Mouse (Mus musculus) spleen, postnatal 36 days (tissue): ENCODE measurements at regions not wholly inside any gene's neighbourhood (a gene's known extent, or its start where the extent isn't known, plus 50 kb on each side); places are given as distances from the start of the nearest gene placed in this dataset.

Experiments used
- DNase-seq, 2 experiments: peaks; one replicate each; pipeline ENCODE4 v3.0.0; 2022; ENCODE audit warnings: low spot score in 2 of 2, mixed read lengths in 1 of 2

DNA sequence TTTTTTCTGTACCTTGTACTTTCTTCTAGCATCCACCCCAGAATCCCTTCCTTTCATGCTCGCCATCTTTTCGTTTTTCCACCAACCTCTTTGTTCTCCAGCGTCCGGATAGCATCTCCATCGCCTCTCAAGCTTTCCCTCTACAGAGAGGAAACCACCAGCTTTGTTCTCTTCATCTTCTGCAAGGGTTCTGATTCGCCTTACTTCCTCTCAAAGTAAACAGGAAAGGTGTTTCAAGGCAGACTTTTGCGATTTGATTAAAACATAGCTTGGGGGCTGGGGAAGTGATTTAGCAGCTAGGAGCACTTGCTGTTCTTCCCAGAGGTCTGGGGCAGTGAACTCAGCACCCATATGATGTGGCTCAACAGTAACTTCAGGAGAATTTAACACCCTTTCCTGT is 71.4 kb downstream of the Emp1 start:
- DNase-seq = no peak

DNA sequence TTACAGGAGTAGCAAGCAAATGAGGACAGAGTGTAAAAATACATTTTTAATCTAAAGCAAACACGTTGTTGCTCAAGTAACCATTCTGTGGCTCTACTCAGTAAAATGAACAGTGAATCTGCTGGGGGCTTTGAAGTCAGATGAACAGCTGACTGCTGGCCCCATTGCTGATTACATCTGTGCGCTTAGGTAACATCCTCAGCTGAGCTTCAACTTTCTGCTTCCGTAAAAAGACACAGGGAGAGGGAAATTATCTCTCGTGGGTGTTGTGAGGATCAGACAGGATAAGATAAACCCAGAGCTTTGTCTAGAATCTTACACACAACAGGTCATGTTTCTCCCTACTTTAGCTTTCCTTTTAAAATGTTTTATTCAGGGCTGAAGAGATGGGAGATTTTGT is 74.0 kb downstream of the Emp1 start:
- no peak for DNase-seq

DNA sequence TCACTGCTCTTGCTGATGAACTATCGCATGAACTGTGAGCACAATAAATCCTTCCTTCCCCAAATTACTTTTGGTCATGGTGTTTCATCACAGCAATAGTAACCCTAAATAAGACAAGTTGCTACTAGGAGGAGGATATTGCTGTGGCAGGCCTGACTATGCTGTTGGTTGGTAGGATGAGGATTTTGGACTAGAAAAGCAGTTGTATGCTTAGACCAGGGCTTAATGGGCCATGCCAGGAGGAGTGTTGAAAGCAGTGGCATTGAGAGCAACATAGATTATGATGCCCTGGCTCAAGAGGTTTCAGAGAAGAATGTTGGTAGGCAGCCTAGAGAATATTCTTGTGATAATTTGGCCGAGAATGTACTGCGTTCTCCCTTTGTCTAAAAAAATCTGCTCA is 75.9 kb downstream of the Emp1 start:
- DNase-seq = no peak

- no peak for DNase-seq
Measured at GRCm38 (mm10) chr6:135441126-135441871, 79.0 kb downstream of the Emp1 start.

GRCm38 (mm10) chr6:135444661-135445060 is 82.3 kb downstream of the Emp1 start:
- peak; percentile 13 to 18 for DNase-seq

GRCm38 (mm10) chr6:135445070-135445469 is 82.7 kb downstream of the Emp1 start:
- DNase-seq = no peak

GRCm38 (mm10) chr6:135447801-135448200 is 85.5 kb downstream of the Emp1 start:
- DNase-seq = no peak

DNA sequence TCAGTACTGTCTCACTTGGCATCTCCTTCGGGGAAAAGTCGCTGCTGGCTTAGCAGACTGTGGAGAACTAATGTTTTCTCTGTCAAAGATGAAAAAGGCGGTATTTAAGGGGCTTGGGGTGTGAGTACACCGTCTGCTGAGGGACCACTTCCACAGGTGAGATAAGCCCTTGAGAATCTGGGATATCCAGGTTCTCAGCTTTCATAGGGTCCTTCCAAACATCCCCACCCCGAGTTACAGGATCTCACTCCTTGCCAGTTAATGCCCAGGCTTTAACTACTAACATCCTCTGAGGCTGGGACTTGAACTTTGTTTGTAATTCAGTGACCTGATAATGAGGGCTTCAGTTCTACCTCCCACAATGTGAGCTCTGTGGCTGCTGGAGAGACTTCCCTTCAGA is 86.9 kb downstream of the Emp1 start:
- DNase-seq = no peak

- DNase-seq = no peak
Measured at GRCm38 (mm10) chr6:135450573-135450972, 88.2 kb downstream of the Emp1 start.

DNA sequence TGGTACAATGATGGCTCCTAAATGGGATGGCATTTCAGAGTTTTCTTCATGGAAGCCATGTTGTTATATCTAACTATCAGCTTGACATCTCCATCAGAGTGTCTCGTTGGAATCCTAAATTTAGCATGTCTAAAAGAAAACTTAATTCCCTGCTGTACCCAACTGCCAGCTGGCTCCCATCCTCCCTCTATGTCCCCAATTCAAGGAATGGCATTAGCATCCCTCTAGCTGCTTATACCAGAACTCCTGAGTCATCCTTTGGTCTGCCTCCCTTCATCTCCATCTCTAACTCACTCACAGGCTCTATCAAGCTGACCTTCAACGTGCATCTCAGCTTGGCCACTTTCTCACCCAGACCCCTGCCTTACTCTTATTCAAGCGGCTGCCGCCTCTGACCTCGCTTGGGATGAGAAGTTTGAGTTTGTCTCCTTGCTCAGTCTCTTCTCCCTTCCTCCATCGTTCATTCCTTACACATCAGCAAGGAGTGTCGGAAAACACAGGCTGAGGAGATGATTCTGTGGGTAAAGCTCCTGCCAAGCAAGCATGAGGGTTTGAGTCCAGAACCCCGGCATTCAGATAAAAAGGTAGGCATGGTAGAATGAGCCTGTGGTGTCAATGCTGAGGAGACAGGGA is 88.9 kb downstream of the Emp1 start:
- DNase-seq = no peak

- no peak for DNase-seq
Measured at GRCm38 (mm10) chr6:135453041-135453440, 90.7 kb downstream of the Emp1 start.

DNA sequence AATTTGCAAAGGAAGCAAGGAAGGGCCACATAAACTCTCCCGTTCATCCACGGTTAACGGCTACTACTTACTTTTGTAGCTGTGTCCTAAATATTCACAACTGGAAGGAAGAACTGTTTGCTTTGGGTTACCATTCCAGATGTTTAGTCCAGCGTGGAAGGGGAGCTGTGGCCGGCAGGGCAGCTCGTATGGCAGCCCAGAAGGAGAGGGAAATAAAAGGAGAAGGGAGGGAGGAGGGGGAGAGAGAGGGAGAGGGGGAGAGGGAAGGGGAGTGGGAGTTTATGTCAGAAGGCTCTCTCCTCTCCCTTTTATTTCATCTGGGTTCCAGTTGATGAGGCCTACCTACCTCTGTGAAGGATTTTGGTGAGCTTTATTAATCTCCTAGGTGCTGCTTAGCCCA is 110.2 kb downstream of the Emp1 start:
- DNase-seq = no peak

GRCm38 (mm10) chr6:135473146-135473545 is 110.8 kb downstream of the Emp1 start:
- DNase-seq = no peak

DNA sequence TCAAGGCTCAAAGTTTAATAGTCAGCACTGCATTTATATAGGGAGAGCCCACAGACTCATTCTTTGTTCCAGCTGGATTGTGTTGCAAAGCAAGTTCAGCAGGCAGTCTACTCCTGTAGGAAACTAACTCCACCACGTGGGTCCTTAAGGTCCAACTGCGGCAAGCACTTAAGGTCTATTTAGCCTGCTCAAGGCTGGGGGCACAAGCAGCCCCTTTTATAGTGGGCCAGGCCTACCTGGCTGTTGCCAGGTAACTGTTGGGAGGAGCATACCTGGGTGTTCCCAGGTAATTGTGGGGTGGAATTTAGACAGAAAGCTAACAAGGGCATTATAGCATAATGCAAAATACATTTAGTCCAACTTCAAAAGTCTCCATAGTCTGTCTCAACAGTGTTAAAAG is 126.5 kb downstream of the Emp1 start:
- DNase-seq = no peak

DNA sequence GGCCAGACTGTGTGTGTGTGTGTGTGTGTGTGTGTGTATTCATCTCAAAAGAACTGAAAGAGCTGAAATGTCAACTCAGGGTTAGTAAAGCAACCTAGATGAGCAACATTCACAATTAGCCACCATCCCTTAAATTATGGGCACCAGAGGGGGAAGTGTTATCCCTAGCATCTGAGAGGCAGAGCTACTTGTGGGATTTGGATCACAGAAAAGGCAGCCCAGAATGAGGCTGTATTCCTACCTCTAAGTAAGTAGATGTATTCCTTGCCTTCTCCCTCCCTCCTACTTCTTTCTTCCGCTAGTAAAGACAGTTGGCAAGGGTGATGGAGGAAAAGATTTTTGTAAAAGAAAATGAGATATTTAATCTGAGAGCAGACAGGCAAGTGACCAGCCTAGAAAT is 131.6 kb downstream of the Emp1 start:
- no peak for DNase-seq

- DNase-seq = no peak
Measured at GRCm38 (mm10) chr6:135495841-135496240, 133.5 kb downstream of the Emp1 start.

- no peak for DNase-seq
Measured at GRCm38 (mm10) chr6:135498592-135498991, 136.2 kb downstream of the Emp1 start.

- no peak for DNase-seq
Measured at GRCm38 (mm10) chr6:135500381-135500780, 138.0 kb downstream of the Emp1 start.

DNA sequence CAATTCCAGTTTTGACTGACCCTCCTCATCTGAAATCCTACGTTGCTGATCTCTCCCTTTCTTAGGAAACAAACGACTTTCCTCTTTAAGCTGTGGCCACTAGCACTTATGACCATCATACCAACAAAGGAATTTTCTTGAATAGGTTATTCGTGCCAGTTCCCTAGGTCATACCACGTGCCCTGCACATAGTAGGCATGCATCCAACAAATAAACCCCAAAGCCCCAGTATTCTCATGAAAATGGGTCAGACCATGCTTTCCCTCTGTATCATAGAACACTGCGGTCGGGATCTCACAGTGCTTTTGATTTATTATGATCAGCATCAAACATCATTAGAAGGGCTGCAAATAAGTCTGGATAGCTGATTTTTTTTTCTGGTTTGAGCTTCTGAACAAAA is 139.4 kb downstream of the Emp1 start:
- no peak for DNase-seq

- no peak for DNase-seq
Measured at GRCm38 (mm10) chr6:135502405-135502804, 140.1 kb downstream of the Emp1 start.

DNA sequence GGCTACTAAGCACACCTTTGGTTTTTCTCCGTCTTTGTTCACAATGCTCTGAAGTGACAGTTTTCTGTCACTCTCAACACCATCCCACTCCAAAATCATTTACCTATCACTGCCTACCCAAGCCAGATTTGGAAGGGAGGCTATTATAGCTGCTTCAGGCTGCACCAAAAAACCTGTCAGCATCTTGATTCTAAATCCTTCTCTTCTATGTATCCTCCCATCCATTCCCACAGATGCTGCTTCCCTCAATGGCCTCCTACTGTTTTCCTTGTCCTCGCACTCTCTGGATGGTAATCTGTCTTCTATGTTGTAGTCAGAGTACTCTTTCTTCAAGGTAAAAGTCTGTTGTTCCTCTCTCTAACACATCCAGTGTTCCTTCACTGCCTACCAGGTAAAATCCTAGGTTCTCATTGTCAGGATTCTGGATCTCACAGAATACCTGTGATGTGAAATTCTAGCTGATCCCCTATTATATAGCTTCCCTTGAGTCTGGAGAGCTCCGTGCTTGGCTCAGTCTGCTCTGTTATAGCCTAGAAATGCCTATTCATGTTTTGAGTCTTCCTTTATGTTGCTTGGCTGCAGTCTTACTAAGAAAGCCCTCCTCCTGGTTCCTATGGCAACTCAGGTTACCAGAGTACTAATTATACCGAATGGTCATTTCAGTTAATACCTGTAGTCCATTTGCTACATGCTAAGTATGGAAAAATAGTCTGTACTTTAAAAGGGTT is 156.5 kb downstream of the Emp1 start:
- no peak for DNase-seq

DNA sequence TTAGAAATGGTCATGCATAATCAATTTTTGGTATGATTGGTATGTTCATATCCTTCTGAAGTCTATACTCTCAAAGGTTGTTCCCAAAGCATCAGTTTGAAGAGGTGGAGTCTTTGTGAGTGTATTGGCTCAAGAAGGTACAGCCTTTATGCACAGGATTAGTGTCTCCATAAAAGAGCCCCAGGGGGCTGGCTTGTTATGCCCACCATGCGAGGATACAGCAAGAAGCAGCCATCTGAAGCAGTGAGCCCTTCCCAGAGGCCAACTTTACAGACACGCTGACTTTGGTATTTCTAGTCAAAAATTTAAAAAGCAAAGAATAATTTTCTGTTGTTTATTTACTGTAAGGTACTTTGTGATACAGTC is 157.1 kb downstream of the Emp1 start:
- no peak for DNase-seq

DNA sequence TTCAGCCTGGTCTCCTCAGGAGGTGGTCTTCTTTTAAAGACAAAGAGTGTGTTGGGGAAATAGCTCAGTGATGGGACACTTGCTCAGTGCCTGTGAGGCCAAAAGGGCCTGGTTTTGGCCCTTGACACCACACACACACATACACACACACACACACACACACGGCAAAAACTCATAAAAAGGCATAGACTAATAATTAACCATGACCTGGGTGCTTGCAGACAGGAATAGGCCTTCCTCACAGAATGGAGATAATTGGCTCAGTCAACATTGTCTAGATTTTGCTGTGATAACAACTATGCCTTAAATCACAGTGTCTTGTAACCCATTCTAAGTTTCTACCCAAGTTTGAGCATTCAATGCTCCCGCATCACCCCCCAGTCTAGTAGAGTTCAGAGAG is 158.5 kb downstream of the Emp1 start:
- no peak for DNase-seq
